Mouse (Mus musculus) hindbrain, embryonic 12.5 days (tissue): ENCODE measurements around the gene Zfp831. TPM values are rescaled to one million over a fixed set of nuclear protein-coding genes. Genes with fewer than 3 reads are reported as not detected.

Experiments
- ATAC-seq: fragments of 200-750 bp; cut with Nextera tagmentation; 2 replicates; pipeline ENCODE4 v1.8.0; 2017; ENCODE audit warnings: moderate TSS enrichment; ENCODE audit not compliant: low FRiP score
- H3K27ac ChIP-seq: fragments of 300-500 bp; sonication (generic); 2 replicates; pipeline ENCODE4 v1.5.1; 2016; ENCODE audit warnings: mild to moderate bottlenecking
- H3K27me3 ChIP-seq: fragments of 300-500 bp; sonication (generic); 2 replicates; pipeline ENCODE4 v1.6.1; 2016; ENCODE audit warnings: mild to moderate bottlenecking
- H3K36me3 ChIP-seq: fragments of 300-500 bp; sonication (generic); 2 replicates; pipeline ENCODE4 v1.6.1; 2016; ENCODE audit warnings: mild to moderate bottlenecking
- H3K4me1 ChIP-seq: fragments of 300-500 bp; sonication (generic); 2 replicates; pipeline ENCODE4 v1.6.1; 2016
- H3K4me2 ChIP-seq: fragments of 300-500 bp; sonication (generic); replicated peaks from 2 replicates; pipeline ENCODE4 v1.6.1; 2016; ENCODE audit warnings: mild to moderate bottlenecking
- H3K4me3 ChIP-seq: fragments of 300-500 bp; sonication (generic); 2 replicates; pipeline ENCODE4 v1.5.1; 2016; ENCODE audit warnings: mild to moderate bottlenecking
- H3K9ac ChIP-seq: fragments of 300-500 bp; sonication (generic); 2 replicates; pipeline ENCODE4 v1.6.1; 2016; ENCODE audit warnings: mild to moderate bottlenecking, moderate library complexity
- H3K9me3 ChIP-seq: fragments of 300-500 bp; sonication (generic); replicated peaks from 2 replicates; pipeline ENCODE4 v1.6.1; 2016; ENCODE audit warnings: mild to moderate bottlenecking
- WGBS: fragments of 180-500 bp; shearing (Covaris S2); methylation state at CpG from one replicate; pipeline ENCODE4 v1.1.7; 2016; 5-methylcytosine and 5-hydroxymethylcytosine counted together
- polyA plus RNA-seq: library from polyadenylated mRNA; unstranded; fragments of >200 nt; fragmentation: Nextera tagmentation; extraction: Ambion mirVana; gene quantifications from 2 replicates; pipeline ENCODE4 v1.2.1, GENCODE M21; 2016

The Zfp831 gene
- polyA plus RNA-seq, 1 experiment from 2014 or later, result 0.03 TPM

DNA sequence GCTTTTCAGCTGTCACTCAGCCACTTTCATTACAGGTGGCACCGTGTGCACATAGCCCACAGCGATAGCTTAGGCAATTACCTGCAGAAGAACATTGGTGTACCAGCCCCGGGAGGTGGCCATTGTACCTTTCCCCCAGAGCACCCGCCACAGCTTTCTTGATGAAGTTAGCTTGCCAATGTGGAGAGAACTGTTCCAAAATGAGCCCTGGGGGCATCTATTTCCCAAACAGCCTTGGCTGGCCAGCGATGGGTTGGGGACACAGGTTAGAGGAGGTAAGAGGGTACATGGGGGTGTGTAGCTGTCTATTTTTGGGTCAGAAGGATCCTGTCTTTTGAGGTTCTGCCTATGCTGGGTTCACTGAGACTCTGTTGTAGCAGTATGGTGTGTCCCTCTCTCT lies 33.4 kb upstream of the Zfp831 start:
- Histone ChIP-seq H3K36me3 (no peaks in the 10 kb centered on the region), H3K27ac (no peak overlapping the region), H3K4me3 (no peak overlapping the region), H3K4me2 (no peak overlapping the region), H3K9ac (no peak overlapping the region), H3K4me1 (no peaks in the 10 kb centered on the region), H3K27me3 (no peaks in the 10 kb centered on the region), H3K9me3 (no peaks in the 10 kb centered on the region)
- ATAC-seq, result no peak
- WGBS, result 87% methylated on average over 5 of the region's 5 CpGs

DNA sequence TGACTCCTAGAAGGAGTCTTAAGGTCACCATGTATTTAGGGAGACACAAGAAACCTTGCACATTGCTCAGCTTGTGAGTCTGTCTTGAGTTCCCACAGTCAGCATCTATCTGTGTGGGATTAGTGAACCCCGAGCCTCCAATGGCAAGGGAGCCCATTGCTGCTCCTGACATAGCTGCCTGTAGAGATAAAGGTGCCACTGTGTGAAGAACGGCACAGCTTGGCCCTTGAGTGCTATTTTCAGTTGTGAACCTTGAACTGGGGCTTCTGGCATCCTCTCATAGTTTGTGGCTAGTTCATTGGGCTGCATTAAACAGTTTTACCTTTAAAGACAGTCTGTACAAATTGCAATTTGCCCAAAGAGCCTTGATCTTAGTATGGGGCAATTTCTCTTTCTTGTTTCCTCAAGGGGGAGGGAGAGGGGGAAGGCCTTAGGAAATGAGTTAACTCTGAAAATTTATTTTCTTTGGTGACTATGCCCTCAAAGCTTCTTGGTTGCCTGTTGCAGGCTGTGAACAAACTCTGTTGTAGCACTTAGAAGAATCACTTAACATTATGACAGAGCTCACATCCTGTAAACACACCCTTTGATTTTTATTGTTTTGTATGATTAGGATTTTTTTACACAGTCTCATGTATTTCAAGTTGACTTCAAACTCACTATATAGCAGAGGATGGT lies 30.8 kb upstream of the Zfp831 start:
- ATAC-seq, result no peak
- no peaks in the 10 kb centered on the region for H3K9me3 ChIP-seq
- H3K36me3 ChIP-seq, result no peaks in the 10 kb centered on the region
- 91% methylated on average over 2 of the region's 2 CpGs for WGBS
- H3K27ac ChIP-seq, result no peak overlapping the region
- H3K27me3 ChIP-seq, result no peaks in the 10 kb centered on the region
- H3K9ac ChIP-seq, result no peak overlapping the region
- no peak overlapping the region for H3K4me2 ChIP-seq
- H3K4me1 ChIP-seq, result no peaks in the 10 kb centered on the region
- H3K4me3 ChIP-seq, result no peak overlapping the region

DNA sequence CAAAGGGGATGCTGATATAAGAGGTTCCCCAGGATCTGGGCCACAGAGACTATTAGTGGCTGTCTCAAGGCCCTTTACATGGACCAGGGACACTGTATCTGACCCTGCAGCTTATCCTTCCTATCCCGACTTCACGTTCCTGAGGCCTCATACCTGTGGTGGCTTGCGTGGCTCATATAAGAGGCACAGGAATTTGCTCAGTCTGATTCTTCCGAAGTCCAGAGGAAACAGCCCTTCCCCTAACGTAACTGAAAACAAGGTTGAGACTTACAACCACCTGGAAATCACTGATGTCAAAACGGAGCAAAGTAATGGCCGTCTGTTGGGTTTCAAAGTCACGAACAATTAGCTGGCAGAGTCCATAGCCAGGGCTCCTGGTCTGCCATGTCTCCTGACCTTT lies 30.1 kb upstream of the Zfp831 start:
- no peak overlapping the region for H3K4me3 ChIP-seq
- H3K4me2 ChIP-seq, result no peak overlapping the region
- no peaks in the 10 kb centered on the region for H3K4me1 ChIP-seq
- no peaks in the 10 kb centered on the region for H3K9me3 ChIP-seq
- WGBS, result 86% methylated on average over 8 of the region's 8 CpGs
- no peaks in the 10 kb centered on the region for H3K27me3 ChIP-seq
- no peak overlapping the region for H3K27ac ChIP-seq
- ATAC-seq, result no peak
- H3K9ac ChIP-seq, result no peak overlapping the region
- no peaks in the 10 kb centered on the region for H3K36me3 ChIP-seq

DNA sequence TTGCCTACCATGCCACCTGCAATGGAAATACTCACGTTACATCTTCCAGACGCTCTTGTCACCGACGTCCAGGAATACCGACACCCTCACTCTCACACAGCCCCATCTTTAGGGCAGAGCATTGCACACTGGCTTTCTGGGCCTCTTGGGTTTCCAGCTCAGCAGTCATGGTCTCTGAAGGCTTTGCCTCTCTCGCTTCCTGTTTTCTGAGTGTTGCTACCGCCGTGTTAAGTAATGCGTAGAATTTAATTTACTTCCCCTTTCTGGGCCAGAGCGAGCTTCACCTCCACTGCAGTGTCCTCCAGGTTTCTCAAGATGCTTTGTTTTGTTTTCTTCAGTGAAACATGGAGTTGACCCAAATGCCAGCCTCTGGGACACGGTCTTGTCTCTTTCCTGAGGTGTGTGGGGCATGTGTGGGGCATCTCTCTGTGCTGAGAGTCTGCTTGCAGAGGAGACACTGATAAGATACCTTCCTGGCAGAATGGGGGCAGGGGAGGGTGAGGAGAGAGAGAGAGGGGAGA lies 29.4 kb upstream of the Zfp831 start:
- no peak for ATAC-seq
- Histone ChIP-seq H3K36me3 (no peaks in the 10 kb centered on the region), H3K4me2 (no peak overlapping the region), H3K4me3 (no peak overlapping the region), H3K4me1 (no peaks in the 10 kb centered on the region), H3K27ac (no peak overlapping the region), H3K9ac (no peak overlapping the region), H3K9me3 (no peaks in the 10 kb centered on the region), H3K27me3 (no peaks in the 10 kb centered on the region)
- 83% methylated on average over 11 of the region's 11 CpGs for WGBS

DNA sequence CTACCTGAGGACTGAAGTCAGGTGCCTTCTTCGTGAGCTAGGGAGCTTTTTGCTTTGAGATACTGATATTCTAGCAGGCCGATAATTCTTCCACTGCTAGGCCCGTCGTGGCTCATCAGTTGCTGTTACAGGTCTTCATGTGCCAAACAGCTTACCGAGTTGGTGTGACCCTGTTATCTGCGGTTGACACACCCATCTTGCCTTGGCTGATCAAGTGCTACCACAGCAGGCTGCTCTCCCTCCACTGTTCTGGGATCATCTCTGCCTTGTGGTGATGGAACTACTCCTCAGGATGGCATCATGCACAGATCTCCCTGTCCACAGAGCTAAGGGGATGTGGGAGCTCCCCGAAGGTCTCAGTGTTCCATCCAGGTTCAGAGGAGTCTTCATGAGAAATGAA lies 21.5 kb upstream of the Zfp831 start:
- no peaks in the 10 kb centered on the region for H3K9me3 ChIP-seq
- H3K4me3 ChIP-seq, result no peak overlapping the region
- no peak for ATAC-seq
- WGBS, result 93% methylated on average over 7 of the region's 7 CpGs
- H3K27ac ChIP-seq, result no peak overlapping the region
- H3K36me3 ChIP-seq, result no peaks in the 10 kb centered on the region
- H3K4me1 ChIP-seq, result no peaks in the 10 kb centered on the region
- no peaks in the 10 kb centered on the region for H3K27me3 ChIP-seq
- no peak overlapping the region for H3K4me2 ChIP-seq
- no peak overlapping the region for H3K9ac ChIP-seq

DNA sequence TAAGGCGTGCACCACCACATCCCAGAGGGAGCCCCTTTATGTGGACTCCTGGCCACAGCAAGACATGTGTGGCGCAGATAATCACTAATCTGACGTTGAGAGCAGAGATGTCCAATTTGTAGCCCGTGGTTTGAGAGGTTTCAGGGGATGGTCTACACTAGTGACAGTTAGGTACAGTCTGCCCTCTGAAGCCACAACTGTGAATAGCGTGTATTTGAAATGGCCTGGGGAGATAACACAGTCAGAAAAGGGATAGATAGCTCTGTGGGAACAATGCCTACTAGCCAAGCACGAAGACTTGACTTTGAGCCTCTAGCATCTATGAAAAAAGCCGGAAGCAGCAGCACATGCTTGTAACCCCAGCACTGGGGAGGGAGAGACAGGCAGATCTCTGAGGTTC lies 18.9 kb upstream of the Zfp831 start:
- no peak overlapping the region for H3K9ac ChIP-seq
- H3K4me1 ChIP-seq, result no peaks in the 10 kb centered on the region
- no peak overlapping the region for H3K4me3 ChIP-seq
- no peak overlapping the region for H3K4me2 ChIP-seq
- H3K27me3 ChIP-seq, result no peaks in the 10 kb centered on the region
- no peak for ATAC-seq
- no peak overlapping the region for H3K27ac ChIP-seq
- no peaks in the 10 kb centered on the region for H3K36me3 ChIP-seq
- no peaks in the 10 kb centered on the region for H3K9me3 ChIP-seq
- 88% methylated on average over 7 of the region's 7 CpGs for WGBS

DNA sequence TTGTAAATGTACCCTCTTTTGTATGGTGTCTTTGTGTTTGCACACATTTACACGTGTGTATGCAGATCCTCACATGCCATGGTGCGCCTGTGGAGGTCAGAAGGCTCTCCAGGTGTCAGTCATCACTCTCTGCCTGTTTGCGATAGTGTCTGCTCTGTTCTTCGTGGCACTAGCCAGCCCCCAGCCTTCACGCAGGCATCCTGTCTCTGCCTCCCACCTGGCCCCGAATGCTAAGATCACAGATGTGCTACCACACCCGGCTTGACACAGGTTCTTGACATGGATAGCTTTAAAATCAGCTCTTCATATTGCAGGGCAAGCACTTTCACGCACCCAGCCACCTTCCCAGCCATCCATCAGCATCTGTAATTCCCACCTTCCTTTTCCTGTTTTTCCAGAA lies 16.3 kb upstream of the Zfp831 start:
- 75% methylated on average over 8 of the region's 8 CpGs for WGBS
- Histone ChIP-seq H3K36me3 (no peaks in the 10 kb centered on the region), H3K9me3 (no peaks in the 10 kb centered on the region), H3K27me3 (no peaks in the 10 kb centered on the region), H3K4me3 (no peak overlapping the region), H3K4me2 (no peak overlapping the region), H3K27ac (no peak overlapping the region), H3K9ac (no peak overlapping the region), H3K4me1 (no peaks in the 10 kb centered on the region)
- ATAC-seq, result no peak

DNA sequence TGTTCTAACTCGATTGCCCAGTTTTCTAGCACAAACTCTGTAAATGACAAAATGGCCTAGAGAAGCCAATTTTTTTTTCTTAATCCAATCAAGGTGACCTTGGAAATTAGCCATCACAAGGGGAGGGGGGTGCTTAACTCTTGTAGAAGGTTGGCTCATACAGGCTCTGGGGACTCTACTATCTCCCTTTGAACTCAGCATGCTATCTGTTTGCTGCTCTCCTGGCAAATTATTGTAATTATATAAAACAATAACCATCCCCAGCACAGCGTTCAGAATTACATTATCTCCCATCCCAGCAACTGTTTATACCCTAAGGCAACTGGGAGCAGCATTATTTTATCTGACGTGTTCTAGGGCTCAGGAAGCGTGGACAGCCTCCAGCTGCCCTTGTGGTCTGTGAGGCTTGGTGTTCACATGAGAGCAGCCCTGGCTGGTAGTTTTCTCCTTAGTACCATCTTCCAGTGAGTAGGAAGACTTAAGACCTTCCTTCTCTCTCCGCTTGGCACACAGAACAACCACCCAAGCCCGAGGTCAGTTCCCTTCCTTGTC lies 14.0 kb upstream of the Zfp831 start:
- H3K4me2 ChIP-seq, result no peak overlapping the region
- no peak overlapping the region for H3K4me3 ChIP-seq
- H3K36me3 ChIP-seq, result no peaks in the 10 kb centered on the region
- H3K27me3 ChIP-seq, result no peaks in the 10 kb centered on the region
- H3K27ac ChIP-seq, result no peak overlapping the region; the same call in 1 of the 2 replicates
- H3K4me1 ChIP-seq, result no peaks in the 10 kb centered on the region
- no peak overlapping the region for H3K9ac ChIP-seq
- WGBS, result 68% methylated on average over 6 of the region's 6 CpGs
- no peak for ATAC-seq
- no peaks in the 10 kb centered on the region for H3K9me3 ChIP-seq

DNA sequence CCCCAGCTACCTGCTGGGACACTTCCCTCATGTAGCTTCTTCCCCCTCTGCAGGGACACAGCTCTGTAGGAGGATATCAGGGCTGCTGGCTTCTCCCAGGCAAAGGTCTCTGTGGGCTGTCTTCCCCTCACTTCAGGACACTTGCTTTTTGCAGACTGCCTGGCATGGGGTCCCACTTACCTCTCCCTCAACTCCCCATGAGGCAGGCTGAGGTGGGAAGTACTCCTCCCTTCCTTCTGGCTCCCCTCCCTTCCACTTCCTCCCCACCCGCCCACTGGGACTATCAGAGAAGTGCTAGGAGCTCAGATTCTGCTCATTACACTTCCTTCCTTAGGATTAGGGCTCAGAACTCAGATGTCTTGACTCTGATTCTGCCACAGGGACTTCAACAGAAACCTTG lies 6.6 kb upstream of the Zfp831 start:
- 33% methylated on average over 1 of the region's 1 CpGs for WGBS
- ATAC-seq, result no peak

DNA sequence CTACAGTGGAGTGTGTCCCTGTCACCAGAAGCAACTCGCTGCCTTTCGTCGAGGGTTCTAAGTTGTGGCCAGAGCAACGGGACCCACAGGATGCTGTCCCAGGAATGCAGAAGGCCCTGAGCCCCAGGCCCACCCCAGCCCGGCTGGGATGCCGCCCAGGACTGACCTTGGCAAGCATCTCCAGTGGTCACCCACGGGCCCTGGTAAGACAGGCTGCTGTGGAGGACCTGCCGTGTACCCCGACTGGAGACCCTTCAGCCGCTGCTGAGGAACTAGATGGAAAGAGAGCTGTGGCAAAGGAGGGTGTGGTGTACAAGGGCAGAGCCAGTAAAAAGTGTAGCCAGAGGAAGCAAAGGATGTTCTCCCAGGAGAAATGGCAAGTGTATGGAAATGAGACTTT lies 1.6 kb downstream of the Zfp831 start:
- ATAC-seq, result no peak
- Histone ChIP-seq H3K4me1 (no peaks in the 10 kb centered on the region), H3K36me3 (no peaks in the 10 kb centered on the region), H3K27me3 (no peaks in the 10 kb centered on the region), H3K9ac (no peak overlapping the region), H3K9me3 (0 out of 2 replicates have a peak, but pooled peaks cover 5% of the 10 kb centered on the region), H3K4me2 (no peak overlapping the region), H3K4me3 (no peak overlapping the region), H3K27ac (no peak overlapping the region)
- 93% methylated on average over 10 of the region's 10 CpGs for WGBS

More for the DNA sequence above, 6.6 kb upstream of the Zfp831 start:
- Histone ChIP-seq H3K9me3 (no peaks in the 10 kb centered on the region), H3K27me3 (no peaks in the 10 kb centered on the region), H3K27ac (no peak overlapping the region), H3K9ac (no peak overlapping the region), H3K36me3 (no peaks in the 10 kb centered on the region), H3K4me3 (no peak overlapping the region), H3K4me1 (no peaks in the 10 kb centered on the region), H3K4me2 (no peak overlapping the region)

DNA sequence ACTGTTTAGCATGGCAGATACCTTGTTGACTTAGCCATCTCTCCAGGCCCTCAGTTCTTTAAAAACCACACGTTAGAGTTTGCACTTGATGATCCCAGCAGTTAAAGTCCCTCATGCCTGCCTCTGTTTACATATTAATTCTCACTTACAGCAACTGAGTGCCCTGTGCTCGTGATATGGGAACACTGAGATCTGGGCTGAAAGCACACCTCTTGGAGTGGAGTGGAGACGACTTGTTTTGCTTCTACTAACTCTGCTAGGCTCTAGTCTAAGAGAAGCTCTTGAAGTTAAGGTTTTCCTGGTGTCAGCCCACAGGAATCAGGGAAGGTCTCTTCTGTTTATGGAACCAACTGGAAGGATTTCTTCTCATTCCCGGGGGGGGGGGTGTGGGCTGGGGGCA lies 9.5 kb downstream of the Zfp831 start:
- WGBS, result 64% methylated on average over 4 of the region's 4 CpGs
- ATAC-seq, result no peak
- Histone ChIP-seq H3K27ac (no peak overlapping the region), H3K27me3 (no peaks in the 10 kb centered on the region), H3K36me3 (no peaks in the 10 kb centered on the region), H3K4me1 (no peaks in the 10 kb centered on the region), H3K4me3 (no peak overlapping the region), H3K9me3 (0 out of 2 replicates have a peak, but pooled peaks cover 5% of the 10 kb centered on the region), H3K9ac (no peak overlapping the region), H3K4me2 (no peak overlapping the region)

DNA sequence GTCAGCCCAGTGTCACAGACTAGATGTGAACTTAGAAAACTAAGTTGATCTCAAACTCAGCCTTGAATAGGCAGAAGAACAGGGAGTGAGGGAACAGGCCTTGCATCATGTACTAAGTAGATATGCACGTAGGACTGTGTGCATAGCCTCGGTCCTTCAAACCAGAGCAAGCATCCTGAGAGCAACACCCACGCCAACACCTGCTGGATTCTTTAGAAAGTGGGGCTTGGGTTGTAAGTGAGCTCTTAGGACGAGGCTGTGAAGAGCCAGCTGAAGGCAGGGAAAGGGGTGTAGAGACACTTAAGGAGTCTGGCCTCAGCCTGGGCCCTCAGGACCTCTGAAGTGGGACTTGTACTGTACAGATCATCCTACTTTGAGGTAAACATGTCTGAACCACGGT lies 12.0 kb downstream of the Zfp831 start:
- ATAC-seq, result no peak

DNA sequence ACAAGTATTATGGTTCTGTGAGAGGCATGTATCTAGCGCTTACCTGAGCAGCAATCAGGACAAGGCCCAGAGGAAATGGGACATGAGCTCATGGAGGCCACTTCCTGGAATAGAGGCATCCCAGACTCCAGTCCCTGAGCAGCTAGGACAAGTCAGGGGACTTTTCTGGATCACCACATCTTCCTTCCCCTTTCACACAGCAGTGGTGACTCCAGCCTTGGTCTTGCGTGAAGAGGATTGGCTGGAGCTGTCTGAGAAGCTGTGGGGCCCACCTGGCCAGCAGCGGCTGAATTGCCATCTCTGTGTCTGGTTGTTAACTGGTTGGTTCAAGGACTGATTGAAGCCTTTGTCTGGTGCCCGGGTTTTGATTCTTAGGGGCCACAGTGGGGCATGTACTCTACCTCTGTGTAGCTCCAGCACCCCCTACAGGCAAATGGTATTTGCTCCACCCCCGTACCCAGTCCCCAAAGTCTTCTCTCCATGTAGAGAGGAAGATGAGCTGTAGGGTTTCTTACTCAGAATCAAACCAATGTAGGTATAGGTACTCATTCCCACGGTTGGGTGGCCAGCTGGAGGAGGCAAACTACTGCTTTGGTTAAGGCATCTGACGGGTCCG lies 15.0 kb downstream of the Zfp831 start:
- no peak overlapping the region for H3K9ac ChIP-seq
- no peaks in the 10 kb centered on the region for H3K27me3 ChIP-seq
- no peak overlapping the region for H3K4me2 ChIP-seq
- H3K9me3 ChIP-seq, result no peaks in the 10 kb centered on the region
- H3K4me3 ChIP-seq, result no peak overlapping the region
- H3K4me1 ChIP-seq, result peaks cover 4% of the 10 kb centered on the region
- no peak overlapping the region for H3K27ac ChIP-seq
- 81% methylated on average over 8 of the region's 8 CpGs for WGBS
- H3K36me3 ChIP-seq, result no peaks in the 10 kb centered on the region
- ATAC-seq, result no peak

More for the DNA sequence above, 12.0 kb downstream of the Zfp831 start:
- Histone ChIP-seq H3K36me3 (no peaks in the 10 kb centered on the region), H3K27me3 (no peaks in the 10 kb centered on the region), H3K9ac (no peak overlapping the region), H3K4me3 (no peak overlapping the region), H3K27ac (no peak overlapping the region), H3K9me3 (no peaks in the 10 kb centered on the region), H3K4me2 (no peak overlapping the region), H3K4me1 (no peaks in the 10 kb centered on the region)
- WGBS, result 82% methylated on average over 5 of the region's 5 CpGs
